Mouse (Mus musculus): ENCODE measurements around the gene Nap1l1. TPM values are rescaled to one million over a fixed set of nuclear protein-coding genes. Genes with fewer than 3 reads are reported as not detected.

Gene Nap1l1
- polyA plus RNA-seq, 1 experiment = 18.8 TPM

DNA sequence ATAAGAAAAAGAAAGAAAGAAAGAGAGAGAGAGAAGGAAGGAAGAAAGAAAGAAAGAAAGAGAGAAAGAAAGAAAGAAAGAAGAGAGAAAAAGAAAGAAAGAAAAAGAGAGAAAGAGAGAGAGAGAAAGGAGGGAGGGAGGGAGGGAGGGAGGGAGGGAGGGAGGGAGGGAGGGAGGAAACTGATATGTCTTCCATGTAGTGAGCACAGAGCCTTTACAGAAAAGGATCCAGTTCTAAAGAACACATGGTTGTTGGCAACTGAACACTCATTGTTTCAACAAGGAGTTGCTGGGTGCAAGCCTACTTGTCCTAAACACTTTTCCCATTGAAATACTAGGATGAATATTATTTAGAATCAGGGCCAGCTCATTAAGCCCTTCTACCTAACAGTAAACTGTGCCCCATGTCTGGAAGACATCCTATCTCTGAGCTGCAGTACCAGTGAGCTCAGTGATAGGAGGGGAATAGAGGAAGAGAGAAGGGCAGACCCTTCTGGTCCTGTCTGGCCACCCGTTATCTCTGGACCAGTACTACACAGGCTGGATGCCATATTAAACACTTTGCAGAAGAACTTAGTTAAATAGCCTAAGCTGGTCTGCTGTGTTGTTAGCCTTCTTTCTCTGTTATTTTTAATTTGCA is 21.2 kb upstream of the Nap1l1 start:
- 97% methylated on average over 1 of the region's 1 CpGs for WGBS
- TF ChIP-seq CTCF (conservative IDR thresholded peaks at IDR 0.05; ENCODE audit: insufficient read depth, insufficient read length, low read depth, low read length) (no peak), POLR2A (IDR thresholded peaks at IDR 0.05; ENCODE audit: low read depth, low read length) (no peak)
- no peak for DNase-seq

DNA sequence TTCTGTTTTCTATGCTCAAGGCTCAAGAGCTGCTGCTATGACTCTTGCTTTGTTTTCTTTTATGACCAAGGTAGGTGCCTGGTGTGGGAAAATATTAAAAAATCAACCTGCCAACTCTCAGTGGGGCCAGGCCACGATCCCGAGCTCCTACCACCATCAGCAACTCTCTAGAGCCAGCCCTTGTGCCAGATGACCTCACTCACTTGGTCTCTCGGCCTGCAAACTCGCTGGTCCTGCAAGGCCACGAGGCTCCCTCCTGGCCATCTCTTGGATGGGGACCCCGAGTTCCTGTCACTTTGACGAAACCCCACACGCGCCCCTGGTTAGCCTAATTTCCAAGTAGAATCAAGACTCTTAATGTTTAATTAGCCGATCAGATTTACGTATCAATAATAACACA is 20.6 kb upstream of the Nap1l1 start:
- no peak for TF ChIP-seq POLR2A (IDR thresholded peaks at IDR 0.05; ENCODE audit: low read depth, low read length)
- no peak for TF ChIP-seq CTCF (conservative IDR thresholded peaks at IDR 0.05; ENCODE audit: insufficient read depth, insufficient read length, low read depth, low read length)
- no peak overlapping the region for H3K27ac ChIP-seq (ENCODE audit: insufficient read depth, low read depth, low read length)
- no peaks in the 10 kb centered on the region for H3K36me3 ChIP-seq (ENCODE audit: control insufficient read depth, insufficient read depth, low read length)
- no peak overlapping the region for H3K4me3 ChIP-seq (ENCODE audit: insufficient read depth, low read depth, low read length)
- WGBS = 93% methylated on average over 11 of the region's 11 CpGs
- H3K27me3 ChIP-seq (replicated peaks; ENCODE audit: control insufficient read depth, insufficient read depth, low read length) = no peaks in the 10 kb centered on the region
- H3K4me1 ChIP-seq (ENCODE audit: control insufficient read depth, insufficient read depth, low read length) = no peaks in the 10 kb centered on the region
- DNase-seq = no peak

More for the DNA sequence above, 21.2 kb upstream of the Nap1l1 start:
- Histone ChIP-seq H3K4me1 (ENCODE audit: control insufficient read depth, insufficient read depth, low read length) (no peaks in the 10 kb centered on the region), H3K27me3 (replicated peaks; ENCODE audit: control insufficient read depth, insufficient read depth, low read length) (no peaks in the 10 kb centered on the region), H3K27ac (ENCODE audit: insufficient read depth, low read depth, low read length) (no peak overlapping the region), H3K36me3 (ENCODE audit: control insufficient read depth, insufficient read depth, low read length) (no peaks in the 10 kb centered on the region), H3K4me3 (ENCODE audit: insufficient read depth, low read depth, low read length) (no peak overlapping the region)

DNA sequence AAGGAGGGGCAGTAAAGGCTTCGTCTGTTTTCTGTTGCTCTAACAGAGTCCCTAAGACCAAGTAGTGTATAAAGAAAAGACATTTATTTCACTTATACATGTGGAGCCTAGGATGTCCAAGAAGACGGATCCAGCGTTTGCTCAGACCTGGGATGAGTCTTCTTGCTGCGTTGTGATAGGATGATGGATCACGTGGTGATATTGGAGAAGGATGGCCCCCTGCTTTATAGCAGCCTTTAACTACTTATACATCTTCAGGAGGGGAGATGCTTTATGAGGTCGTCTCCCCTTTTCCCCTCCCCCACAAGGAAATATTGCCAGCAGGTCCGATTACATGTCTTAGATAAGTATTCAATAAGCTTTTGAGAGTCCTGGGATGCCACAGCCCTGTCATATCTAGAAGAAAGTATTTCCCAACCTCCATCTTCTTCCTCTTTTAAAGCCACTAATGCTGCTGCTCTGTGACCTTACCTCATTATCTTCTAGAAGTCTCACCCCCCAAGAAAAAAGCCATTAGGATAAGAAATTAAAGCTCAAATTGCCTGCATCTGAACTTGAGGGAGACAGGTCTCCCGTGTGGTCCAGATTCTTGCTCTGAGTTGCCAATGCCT is 18.2 kb upstream of the Nap1l1 start:
- Histone ChIP-seq H3K4me3 (ENCODE audit: insufficient read depth, low read depth, low read length) (no peak overlapping the region), H3K4me1 (ENCODE audit: control insufficient read depth, insufficient read depth, low read length) (no peaks in the 10 kb centered on the region), H3K27ac (ENCODE audit: insufficient read depth, low read depth, low read length) (no peak overlapping the region), H3K36me3 (ENCODE audit: control insufficient read depth, insufficient read depth, low read length) (no peaks in the 10 kb centered on the region), H3K27me3 (replicated peaks; ENCODE audit: control insufficient read depth, insufficient read depth, low read length) (no peaks in the 10 kb centered on the region)
- 47% methylated on average over 8 of the region's 8 CpGs for WGBS
- no peak for DNase-seq
- no peak for TF ChIP-seq CTCF (conservative IDR thresholded peaks at IDR 0.05; ENCODE audit: insufficient read depth, insufficient read length, low read depth, low read length)
- no peak for TF ChIP-seq POLR2A (IDR thresholded peaks at IDR 0.05; ENCODE audit: low read depth, low read length)

DNA sequence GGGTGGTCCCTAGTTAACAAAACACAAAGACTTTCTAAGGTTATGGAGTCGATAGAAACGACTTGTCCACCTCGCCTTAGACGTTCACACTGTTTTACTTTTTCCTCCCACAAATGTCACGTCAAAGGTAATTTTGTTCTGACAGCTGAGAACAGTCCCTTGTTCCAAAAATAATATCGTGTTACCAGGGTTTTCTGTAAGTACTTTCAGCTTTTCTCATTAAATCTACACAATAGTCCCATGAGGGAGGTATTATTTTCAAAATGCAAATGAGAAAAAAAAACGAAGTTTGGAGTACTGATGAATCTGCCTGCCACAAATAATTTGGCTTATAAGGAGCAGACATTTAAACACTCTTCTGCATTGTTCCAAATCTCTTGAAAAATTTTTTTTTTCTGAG is 14.9 kb upstream of the Nap1l1 start:
- Histone ChIP-seq H3K36me3 (ENCODE audit: control insufficient read depth, insufficient read depth, low read length) (no peaks in the 10 kb centered on the region), H3K4me1 (ENCODE audit: control insufficient read depth, insufficient read depth, low read length) (no peaks in the 10 kb centered on the region), H3K27ac (ENCODE audit: insufficient read depth, low read depth, low read length) (no peak overlapping the region), H3K4me3 (ENCODE audit: insufficient read depth, low read depth, low read length) (no peak overlapping the region), H3K27me3 (replicated peaks; ENCODE audit: control insufficient read depth, insufficient read depth, low read length) (no peaks in the 10 kb centered on the region)
- no peak for TF ChIP-seq POLR2A (IDR thresholded peaks at IDR 0.05; ENCODE audit: low read depth, low read length)
- no peak for TF ChIP-seq CTCF (conservative IDR thresholded peaks at IDR 0.05; ENCODE audit: insufficient read depth, insufficient read length, low read depth, low read length)
- 38% methylated on average over 7 of the region's 7 CpGs for WGBS
- DNase-seq = no peak

DNA sequence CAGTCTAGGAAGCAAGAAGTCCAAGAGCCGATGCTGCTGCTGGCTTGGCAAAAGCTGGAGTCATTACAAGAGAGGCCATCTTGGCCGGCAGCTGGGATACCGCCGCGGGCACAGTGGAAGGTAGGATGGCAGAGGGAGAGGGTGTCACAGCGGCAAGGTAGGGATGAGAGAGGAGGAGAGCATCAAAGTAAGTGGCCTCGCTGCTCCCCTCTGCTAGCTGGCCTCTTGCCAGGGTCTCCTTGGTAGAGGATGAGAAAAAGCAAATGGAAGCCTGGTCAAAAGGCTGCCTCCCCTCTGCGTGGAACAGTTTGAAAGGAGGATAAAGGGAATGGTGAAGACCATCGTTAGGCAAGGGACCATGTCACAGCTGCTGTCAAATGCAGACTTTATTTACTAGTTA is 14.0 kb upstream of the Nap1l1 start:
- 73% methylated on average over 9 of the region's 9 CpGs for WGBS
- no peak for TF ChIP-seq CTCF (conservative IDR thresholded peaks at IDR 0.05; ENCODE audit: insufficient read depth, insufficient read length, low read depth, low read length)
- no peak for TF ChIP-seq POLR2A (IDR thresholded peaks at IDR 0.05; ENCODE audit: low read depth, low read length)
- Histone ChIP-seq H3K27ac (ENCODE audit: insufficient read depth, low read depth, low read length) (no peak overlapping the region), H3K4me3 (ENCODE audit: insufficient read depth, low read depth, low read length) (no peak overlapping the region), H3K36me3 (ENCODE audit: control insufficient read depth, insufficient read depth, low read length) (no peaks in the 10 kb centered on the region), H3K27me3 (replicated peaks; ENCODE audit: control insufficient read depth, insufficient read depth, low read length) (no peaks in the 10 kb centered on the region), H3K4me1 (ENCODE audit: control insufficient read depth, insufficient read depth, low read length) (no peaks in the 10 kb centered on the region)
- no peak for DNase-seq

DNA sequence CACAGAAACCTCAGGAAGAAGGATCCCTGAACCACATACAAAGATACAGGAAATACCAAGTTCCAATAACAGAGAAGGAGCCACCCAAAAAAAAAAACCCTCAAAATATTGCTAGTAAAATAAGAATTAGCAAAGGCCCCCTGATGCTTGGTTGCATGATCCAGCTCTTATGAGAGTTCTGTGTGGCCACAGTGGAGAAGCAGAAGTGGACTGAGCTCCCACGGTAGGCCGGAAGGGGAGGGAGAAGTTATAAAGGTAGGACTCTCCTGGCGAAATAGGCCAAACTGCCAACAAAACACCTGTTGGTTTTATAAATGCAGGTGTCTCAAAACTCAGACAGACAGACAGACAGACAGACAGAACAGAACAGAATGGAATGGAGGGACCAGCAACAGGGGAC is 13.1 kb upstream of the Nap1l1 start:
- WGBS = 87% methylated on average over 3 of the region's 3 CpGs

DNA sequence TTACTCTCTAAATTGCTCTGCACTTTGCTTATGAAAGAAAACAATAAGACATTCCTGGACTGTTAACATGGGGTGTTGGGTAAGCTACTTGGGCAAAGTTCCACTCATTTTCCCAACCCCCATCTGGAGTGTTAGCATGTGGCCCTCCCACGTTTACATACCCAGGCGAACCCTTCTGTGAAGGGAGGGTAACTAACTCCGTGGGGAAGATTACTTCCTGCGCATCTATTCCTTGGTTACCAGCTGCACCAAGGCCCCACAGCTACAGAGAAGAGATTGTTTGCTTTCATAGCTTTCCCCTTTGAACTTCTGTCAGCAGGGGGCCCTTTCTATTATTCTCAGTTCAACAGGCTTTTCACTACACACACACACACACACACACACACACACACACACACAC is 12.6 kb upstream of the Nap1l1 start:
- Histone ChIP-seq H3K36me3 (ENCODE audit: control insufficient read depth, insufficient read depth, low read length) (no peaks in the 10 kb centered on the region), H3K4me1 (ENCODE audit: control insufficient read depth, insufficient read depth, low read length) (no peaks in the 10 kb centered on the region), H3K27ac (ENCODE audit: insufficient read depth, low read depth, low read length) (no peak overlapping the region), H3K27me3 (replicated peaks; ENCODE audit: control insufficient read depth, insufficient read depth, low read length) (no peaks in the 10 kb centered on the region), H3K4me3 (ENCODE audit: insufficient read depth, low read depth, low read length) (no peak overlapping the region)
- WGBS = 41% methylated on average over 4 of the region's 4 CpGs
- no peak for DNase-seq
- TF ChIP-seq CTCF (conservative IDR thresholded peaks at IDR 0.05; ENCODE audit: insufficient read depth, insufficient read length, low read depth, low read length) = no peak
- no peak for TF ChIP-seq POLR2A (IDR thresholded peaks at IDR 0.05; ENCODE audit: low read depth, low read length)

More for the DNA sequence above, 13.1 kb upstream of the Nap1l1 start:
- H3K36me3 ChIP-seq (ENCODE audit: control insufficient read depth, insufficient read depth, low read length) = no peaks in the 10 kb centered on the region
- no peaks in the 10 kb centered on the region for H3K27me3 ChIP-seq (replicated peaks; ENCODE audit: control insufficient read depth, insufficient read depth, low read length)
- H3K27ac ChIP-seq (ENCODE audit: insufficient read depth, low read depth, low read length) = no peak overlapping the region
- TF ChIP-seq CTCF (conservative IDR thresholded peaks at IDR 0.05; ENCODE audit: insufficient read depth, insufficient read length, low read depth, low read length) (no peak), POLR2A (IDR thresholded peaks at IDR 0.05; ENCODE audit: low read depth, low read length) (no peak)
- no peaks in the 10 kb centered on the region for H3K4me1 ChIP-seq (ENCODE audit: control insufficient read depth, insufficient read depth, low read length)
- H3K4me3 ChIP-seq (ENCODE audit: insufficient read depth, low read depth, low read length) = no peak overlapping the region
- no peak for DNase-seq
